Mouse (Mus musculus): ENCODE data around the gene Arhgap15. TPM values are rescaled to one million over a fixed set of nuclear protein-coding genes. Genes with fewer than 3 reads are reported as not detected.

The Arhgap15 gene
- polyA plus RNA-seq, 1 experiment from 2014 or later: 7.4 TPM

- 93% methylated on average over 4 of the region's 4 CpGs for WGBS
- no peaks in the 10 kb centered on the region for H3K36me3 ChIP-seq (ENCODE audit: control insufficient read depth, insufficient read depth, low read length)
- no peak overlapping the region for H3K4me2 ChIP-seq
- no peak overlapping the region for H3K4me3 ChIP-seq (ENCODE audit: low read depth, low read length)
- no peaks in the 10 kb centered on the region for H3K4me1 ChIP-seq (replicated peaks; ENCODE audit: control insufficient read depth, insufficient read depth, low read length)
- no peak overlapping the region for H3K27ac ChIP-seq (ENCODE audit: low read depth, low read length)
- no peak overlapping the region for H3K9ac ChIP-seq (ENCODE audit: low read depth, low read length)
- DNase-seq (ENCODE audit: low spot score) (no peak), ATAC-seq (replicated peaks; ENCODE audit: low FRiP score) (no peak)
- H3K27me3 ChIP-seq (replicated peaks; ENCODE audit: control insufficient read depth, insufficient read depth, low read length): no peaks in the 10 kb centered on the region
- H3K9me3 ChIP-seq (ENCODE audit: control insufficient read depth, low read length): no peaks in the 10 kb centered on the region
These were observed 570.9 kb downstream of the Arhgap15 start for GRCm38 (mm10) chr2:44319479-44319878.

GRCm38 (mm10) chr2:44323813-44324212 lies 575.2 kb downstream of the Arhgap15 start:
- Histone ChIP-seq H3K4me3 (ENCODE audit: low read depth, low read length) (no peak overlapping the region), H3K9ac (ENCODE audit: low read depth, low read length) (no peak overlapping the region), H3K4me2 (no peak overlapping the region), H3K27ac (ENCODE audit: low read depth, low read length) (no peak overlapping the region), H3K4me1 (replicated peaks; ENCODE audit: control insufficient read depth, insufficient read depth, low read length) (no peaks in the 10 kb centered on the region), H3K9me3 (ENCODE audit: control insufficient read depth, low read length) (no peaks in the 10 kb centered on the region), H3K27me3 (replicated peaks; ENCODE audit: control insufficient read depth, insufficient read depth, low read length) (no peaks in the 10 kb centered on the region), H3K36me3 (ENCODE audit: control insufficient read depth, insufficient read depth, low read length) (no peaks in the 10 kb centered on the region)
- 84% methylated on average over 4 of the region's 4 CpGs for WGBS
- no peak for DNase-seq (ENCODE audit: low spot score)
- ATAC-seq (replicated peaks; ENCODE audit: low FRiP score): no peak

- H3K4me2 ChIP-seq: no peak overlapping the region
- no peak overlapping the region for H3K4me3 ChIP-seq (ENCODE audit: low read depth, low read length)
- no peaks in the 10 kb centered on the region for H3K36me3 ChIP-seq (ENCODE audit: control insufficient read depth, insufficient read depth, low read length)
- no peak for DNase-seq (ENCODE audit: low spot score)
- H3K9me3 ChIP-seq (ENCODE audit: control insufficient read depth, low read length): no peaks in the 10 kb centered on the region
- H3K27me3 ChIP-seq (replicated peaks; ENCODE audit: control insufficient read depth, insufficient read depth, low read length): no peaks in the 10 kb centered on the region
- 80% methylated on average over 4 of the region's 4 CpGs for WGBS
- no peak overlapping the region for H3K9ac ChIP-seq (ENCODE audit: low read depth, low read length)
- ATAC-seq (replicated peaks; ENCODE audit: low FRiP score): no peak
- H3K27ac ChIP-seq (ENCODE audit: low read depth, low read length): no peak overlapping the region
- H3K4me1 ChIP-seq (replicated peaks; ENCODE audit: control insufficient read depth, insufficient read depth, low read length): no peaks in the 10 kb centered on the region
These were observed 584.7 kb downstream of the Arhgap15 start for GRCm38 (mm10) chr2:44333295-44333694.

- no peaks in the 10 kb centered on the region for H3K4me1 ChIP-seq (replicated peaks; ENCODE audit: control insufficient read depth, insufficient read depth, low read length)
- no peaks in the 10 kb centered on the region for H3K27me3 ChIP-seq (replicated peaks; ENCODE audit: control insufficient read depth, insufficient read depth, low read length)
- no peak for ATAC-seq (replicated peaks; ENCODE audit: low FRiP score)
- no peak overlapping the region for H3K9ac ChIP-seq (ENCODE audit: low read depth, low read length)
- no peak overlapping the region for H3K4me3 ChIP-seq (ENCODE audit: low read depth, low read length)
- H3K9me3 ChIP-seq (ENCODE audit: control insufficient read depth, low read length): no peaks in the 10 kb centered on the region
- H3K36me3 ChIP-seq (ENCODE audit: control insufficient read depth, insufficient read depth, low read length): no peaks in the 10 kb centered on the region
- H3K4me2 ChIP-seq: no peak overlapping the region
- no peak overlapping the region for H3K27ac ChIP-seq (ENCODE audit: low read depth, low read length)
- no peak for DNase-seq (ENCODE audit: low spot score)
- WGBS: 28% methylated on average over 3 of the region's 3 CpGs
These were observed 585.4 kb downstream of the Arhgap15 start for GRCm38 (mm10) chr2:44334006-44334405.

GRCm38 (mm10) chr2:44334517-44334916 lies 585.9 kb downstream of the Arhgap15 start:
- Histone ChIP-seq H3K36me3 (ENCODE audit: control insufficient read depth, insufficient read depth, low read length) (no peaks in the 10 kb centered on the region), H3K27ac (ENCODE audit: low read depth, low read length) (no peak overlapping the region)
- WGBS: 55% methylated on average over 2 of the region's 2 CpGs

GRCm38 (mm10) chr2:44336720-44337354 lies 588.2 kb downstream of the Arhgap15 start:
- DNase-seq (ENCODE audit: low spot score) (no peak), ATAC-seq (replicated peaks; ENCODE audit: low FRiP score) (no peak)
- H3K4me1 ChIP-seq (replicated peaks; ENCODE audit: control insufficient read depth, insufficient read depth, low read length): no peaks in the 10 kb centered on the region
- no peaks in the 10 kb centered on the region for H3K27me3 ChIP-seq (replicated peaks; ENCODE audit: control insufficient read depth, insufficient read depth, low read length)
- H3K9me3 ChIP-seq (ENCODE audit: control insufficient read depth, low read length): no peaks in the 10 kb centered on the region
- no peak overlapping the region for H3K27ac ChIP-seq (ENCODE audit: low read depth, low read length)
- H3K4me3 ChIP-seq (ENCODE audit: low read depth, low read length): no peak overlapping the region
- H3K36me3 ChIP-seq (ENCODE audit: control insufficient read depth, insufficient read depth, low read length): no peaks in the 10 kb centered on the region
- H3K9ac ChIP-seq (ENCODE audit: low read depth, low read length): no peak overlapping the region
- 75% methylated on average over 5 of the region's 5 CpGs for WGBS
- H3K4me2 ChIP-seq: no peak overlapping the region

More at GRCm38 (mm10) chr2:44334517-44334916, 585.9 kb downstream of the Arhgap15 start:
- Histone ChIP-seq H3K4me2 (no peak overlapping the region), H3K4me3 (ENCODE audit: low read depth, low read length) (no peak overlapping the region), H3K9me3 (ENCODE audit: control insufficient read depth, low read length) (no peaks in the 10 kb centered on the region), H3K9ac (ENCODE audit: low read depth, low read length) (no peak overlapping the region), H3K27me3 (replicated peaks; ENCODE audit: control insufficient read depth, insufficient read depth, low read length) (no peaks in the 10 kb centered on the region), H3K4me1 (replicated peaks; ENCODE audit: control insufficient read depth, insufficient read depth, low read length) (no peaks in the 10 kb centered on the region)
- no peak for ATAC-seq (replicated peaks; ENCODE audit: low FRiP score)
- no peak for DNase-seq (ENCODE audit: low spot score)

- ATAC-seq (replicated peaks; ENCODE audit: low FRiP score) (no peak), DNase-seq (ENCODE audit: low spot score) (no peak)
- WGBS: 86% methylated on average over 6 of the region's 6 CpGs
These were observed 589.8 kb downstream of the Arhgap15 start for GRCm38 (mm10) chr2:44338467-44338866.

GRCm38 (mm10) chr2:44341091-44341571 lies 592.5 kb downstream of the Arhgap15 start:
- Histone ChIP-seq H3K4me3 (ENCODE audit: low read depth, low read length) (no peak overlapping the region), H3K4me2 (no peak overlapping the region), H3K9me3 (ENCODE audit: control insufficient read depth, low read length) (no peaks in the 10 kb centered on the region), H3K27me3 (replicated peaks; ENCODE audit: control insufficient read depth, insufficient read depth, low read length) (no peaks in the 10 kb centered on the region), H3K9ac (ENCODE audit: low read depth, low read length) (no peak overlapping the region), H3K4me1 (replicated peaks; ENCODE audit: control insufficient read depth, insufficient read depth, low read length) (no peaks in the 10 kb centered on the region), H3K36me3 (ENCODE audit: control insufficient read depth, insufficient read depth, low read length) (no peaks in the 10 kb centered on the region), H3K27ac (ENCODE audit: low read depth, low read length) (no peak overlapping the region)
- ATAC-seq (replicated peaks; ENCODE audit: low FRiP score) (no peak), DNase-seq (ENCODE audit: low spot score) (no peak)
- WGBS: 86% methylated on average over 10 of the region's 10 CpGs

More at GRCm38 (mm10) chr2:44338467-44338866, 589.8 kb downstream of the Arhgap15 start:
- Histone ChIP-seq H3K4me1 (replicated peaks; ENCODE audit: control insufficient read depth, insufficient read depth, low read length) (no peaks in the 10 kb centered on the region), H3K27ac (ENCODE audit: low read depth, low read length) (no peak overlapping the region), H3K27me3 (replicated peaks; ENCODE audit: control insufficient read depth, insufficient read depth, low read length) (no peaks in the 10 kb centered on the region), H3K36me3 (ENCODE audit: control insufficient read depth, insufficient read depth, low read length) (no peaks in the 10 kb centered on the region), H3K4me2 (no peak overlapping the region), H3K9me3 (ENCODE audit: control insufficient read depth, low read length) (no peaks in the 10 kb centered on the region), H3K4me3 (ENCODE audit: low read depth, low read length) (no peak overlapping the region), H3K9ac (ENCODE audit: low read depth, low read length) (no peak overlapping the region)

- WGBS: 88% methylated on average over 8 of the region's 8 CpGs
- Histone ChIP-seq H3K36me3 (ENCODE audit: control insufficient read depth, insufficient read depth, low read length) (no peaks in the 10 kb centered on the region), H3K27ac (ENCODE audit: low read depth, low read length) (no peak overlapping the region), H3K4me3 (ENCODE audit: low read depth, low read length) (no peak overlapping the region), H3K9me3 (ENCODE audit: control insufficient read depth, low read length) (no peaks in the 10 kb centered on the region), H3K9ac (ENCODE audit: low read depth, low read length) (no peak overlapping the region), H3K27me3 (replicated peaks; ENCODE audit: control insufficient read depth, insufficient read depth, low read length) (no peaks in the 10 kb centered on the region), H3K4me2 (no peak overlapping the region), H3K4me1 (replicated peaks; ENCODE audit: control insufficient read depth, insufficient read depth, low read length) (no peaks in the 10 kb centered on the region)
- DNase-seq (ENCODE audit: low spot score) (no peak), ATAC-seq (replicated peaks; ENCODE audit: low FRiP score) (no peak)
These were observed 596.2 kb downstream of the Arhgap15 start for GRCm38 (mm10) chr2:44344861-44345260.
